In genomic region chr3:29706816-29707215, GRCm38 (mm10) we compare ENCODE assay signal across 28 mouse cellular contexts.
"Had no signal": no experiment of that assay in that cellular context is flagged by ENCODE, and none has a peak within 500 bp of the region (broad histone marks: within the 10 kb centered on the region; RNA-seq: fewer than 3 reads in every experiment).

No protein-coding gene starts in this region.

- H3K27me3 ChIP-seq: embryonic facial prominence, embryonic 12.5 days; embryonic facial prominence, embryonic 13.5 days; embryonic facial prominence, embryonic 15.5 days; forebrain, embryonic 12.5 days; forebrain, embryonic 13.5 days; forebrain, embryonic 15.5 days had no signal

- H3K9ac ChIP-seq: embryonic facial prominence, embryonic 12.5 days; embryonic facial prominence, embryonic 13.5 days; embryonic facial prominence, embryonic 15.5 days; forebrain, embryonic 12.5 days; forebrain, embryonic 13.5 days; forebrain, embryonic 15.5 days; forebrain, postnatal 0 days had no signal

- H3K9me3 ChIP-seq: embryonic facial prominence, embryonic 10.5 days; embryonic facial prominence, embryonic 12.5 days; embryonic facial prominence, embryonic 13.5 days; embryonic facial prominence, embryonic 15.5 days; forebrain, embryonic 10.5 days; forebrain, embryonic 12.5 days; forebrain, embryonic 13.5 days; forebrain, embryonic 15.5 days; heart, embryonic 10.5 days had no signal

- DNase-seq: cerebellum, adult 9-10 months; cerebellum, adult 9-11 months; cerebellum, postnatal 10 days; cerebellum, postnatal 14 days; cerebellum, postnatal 25 days; cerebellum, postnatal 36 days; embryo, embryonic 11 days; gastrocnemius, adult 2 months; gastrocnemius, postnatal 10 days; gastrocnemius, postnatal 14 days; gastrocnemius, postnatal 25 days; gastrocnemius, postnatal 36 days; heart, adult 11 months; heart, adult 18-20 months; heart, adult 2 months had no signal

- H3K4me2 ChIP-seq: embryonic facial prominence, embryonic 12.5 days; embryonic facial prominence, embryonic 13.5 days; embryonic facial prominence, embryonic 15.5 days; forebrain, embryonic 12.5 days; forebrain, embryonic 13.5 days; forebrain, embryonic 15.5 days had no signal

- H3K4me1 ChIP-seq: embryonic facial prominence, embryonic 10.5 days; embryonic facial prominence, embryonic 12.5 days; embryonic facial prominence, embryonic 13.5 days; embryonic facial prominence, embryonic 15.5 days; forebrain, embryonic 10.5 days; forebrain, embryonic 12.5 days; forebrain, embryonic 13.5 days; heart, embryonic 10.5 days had no signal

- H3K27ac ChIP-seq: embryonic facial prominence, embryonic 10.5 days; embryonic facial prominence, embryonic 12.5 days; embryonic facial prominence, embryonic 13.5 days; embryonic facial prominence, embryonic 15.5 days; forebrain, embryonic 10.5 days; forebrain, embryonic 12.5 days; forebrain, embryonic 13.5 days; forebrain, embryonic 15.5 days; gastrocnemius, adult 2 months; heart, adult 2 months; heart, embryonic 10.5 days had no signal

- ATAC-seq: forebrain, embryonic 13.5 days; forebrain, embryonic 14.5 days; forebrain, embryonic 15.5 days; forebrain, embryonic 16.5 days; forebrain, postnatal 0 days had no signal

- H3K36me3 ChIP-seq: embryonic facial prominence, embryonic 10.5 days; embryonic facial prominence, embryonic 12.5 days; embryonic facial prominence, embryonic 13.5 days; embryonic facial prominence, embryonic 15.5 days; forebrain, embryonic 10.5 days; forebrain, embryonic 12.5 days; forebrain, embryonic 15.5 days; heart, embryonic 10.5 days had no signal

- H3K4me3 ChIP-seq: embryonic facial prominence, embryonic 10.5 days; embryonic facial prominence, embryonic 12.5 days; embryonic facial prominence, embryonic 13.5 days; embryonic facial prominence, embryonic 15.5 days; erythroblast, embryonic 14.5 days; forebrain, embryonic 10.5 days; forebrain, embryonic 12.5 days; forebrain, embryonic 13.5 days; forebrain, embryonic 15.5 days; gastrocnemius, adult 2 months; heart, adult 2 months; heart, embryonic 10.5 days had no signal
